Mouse (Mus musculus): Measurements from ENCODE around the gene Cckbr. TPM values are rescaled to one million over a fixed set of nuclear protein-coding genes. Genes with fewer than 3 reads are reported as not detected.
"Not testable (repeated sequence)": the region's sequence is repeated elsewhere in the genome, so short reads cannot be mapped to it uniquely, and the experiment has no call there.

Cckbr gene
- polyA plus RNA-seq, 1 experiment from 2014 or later, result 0.25 TPM

- H3K4me3 ChIP-seq (ENCODE audit: low read depth, low read length), result peak overlapping the region; percentile 79
- no peak for TF ChIP-seq CTCF (IDR thresholded peaks at IDR 0.05; ENCODE audit: low read depth)
- H3K27me3 ChIP-seq (ENCODE audit: insufficient read depth, low read length), result no peaks in the 10 kb centered on the region
- H3K9ac ChIP-seq, result peak overlapping the region; percentile 75
- under 1% methylated on average over 25 of the region's 25 CpGs for WGBS
- ATAC-seq (ENCODE audit: insufficient read depth) (no peak; the same call in 1 of the 2 replicates), DNase-seq (peak; percentile 18)
- peaks cover 4% of the 10 kb centered on the region; the same call in 1 of the 2 replicates for H3K4me1 ChIP-seq (ENCODE audit: insufficient read depth)
- H3K4me2 ChIP-seq, result peak overlapping the region; percentile 78
- H3K27ac ChIP-seq (ENCODE audit: low read depth), result peak overlapping the region; percentile 67; the same call in 1 of the 2 replicates
- no peaks in the 10 kb centered on the region for H3K36me3 ChIP-seq (ENCODE audit: insufficient read depth)
- no peaks in the 10 kb centered on the region for H3K9me3 ChIP-seq (ENCODE audit: low read depth, low read length)
Observed at GRCm38 (mm10) chr7:105399058-105399934, 26.2 kb upstream of the Cckbr start.

DNA sequence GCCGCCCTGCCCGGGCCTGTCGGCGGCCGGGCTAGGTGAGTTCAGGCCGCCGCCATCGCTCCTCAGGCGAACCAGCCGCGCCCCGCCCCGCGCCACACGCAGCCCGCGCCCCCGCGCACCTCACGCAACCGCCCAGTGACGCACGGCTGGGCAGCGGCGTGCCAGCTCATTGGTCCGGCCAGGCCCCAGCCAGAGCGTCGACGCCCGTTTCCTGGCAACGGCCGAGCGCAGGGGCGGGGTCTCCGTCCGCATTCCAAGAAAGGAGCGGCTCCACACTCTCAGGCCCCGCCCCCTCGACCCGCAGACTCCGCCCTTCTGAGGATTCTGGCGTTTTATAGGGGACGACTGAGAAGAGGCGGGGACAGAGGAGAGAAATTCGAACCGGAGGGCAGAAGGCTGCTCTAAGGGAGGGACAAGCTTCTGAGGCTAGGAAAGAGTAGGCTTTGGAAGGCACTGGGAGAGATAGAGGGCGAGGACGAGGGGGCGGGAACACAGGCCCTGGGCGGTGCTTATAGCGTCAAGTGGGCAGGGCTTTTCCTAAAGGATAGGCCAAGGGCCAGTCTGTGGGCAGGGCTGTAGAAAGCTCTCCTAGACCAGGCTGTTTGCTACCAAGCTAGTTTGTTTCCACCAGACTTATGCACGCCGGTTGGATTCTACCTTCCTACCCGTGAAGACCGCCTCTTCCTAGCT lies 25.5 kb upstream of the Cckbr start, which contains the start of gene Fam160a2:
TSS of gene Fam160a2 (minus strand) at position 120 of the 690 bp plus-strand sequence.
- TF ChIP-seq CTCF (IDR thresholded peaks at IDR 0.05; ENCODE audit: low read depth), result no peak
- Histone ChIP-seq H3K36me3 (ENCODE audit: insufficient read depth) (no peaks in the 10 kb centered on the region), H3K4me3 (ENCODE audit: low read depth, low read length) (peak within 1 kb of the TSS; percentile 79), H3K9ac (peak within 1 kb of the TSS; percentile 75), H3K27me3 (ENCODE audit: insufficient read depth, low read length) (no peaks in the 10 kb centered on the region), H3K4me1 (ENCODE audit: insufficient read depth) (peaks cover 4% of the 10 kb centered on the region; the same call in 1 of the 2 replicates), H3K27ac (ENCODE audit: low read depth) (peak within 1 kb of the TSS; percentile 79), H3K4me2 (peak within 1 kb of the TSS; percentile 78), H3K9me3 (ENCODE audit: low read depth, low read length) (no peaks in the 10 kb centered on the region)
- WGBS, result under 1% methylated on average over 43 of the region's 55 CpGs
- peak; percentile 100 for DNase-seq
- ATAC-seq (ENCODE audit: insufficient read depth), result peak; percentile 99

DNA sequence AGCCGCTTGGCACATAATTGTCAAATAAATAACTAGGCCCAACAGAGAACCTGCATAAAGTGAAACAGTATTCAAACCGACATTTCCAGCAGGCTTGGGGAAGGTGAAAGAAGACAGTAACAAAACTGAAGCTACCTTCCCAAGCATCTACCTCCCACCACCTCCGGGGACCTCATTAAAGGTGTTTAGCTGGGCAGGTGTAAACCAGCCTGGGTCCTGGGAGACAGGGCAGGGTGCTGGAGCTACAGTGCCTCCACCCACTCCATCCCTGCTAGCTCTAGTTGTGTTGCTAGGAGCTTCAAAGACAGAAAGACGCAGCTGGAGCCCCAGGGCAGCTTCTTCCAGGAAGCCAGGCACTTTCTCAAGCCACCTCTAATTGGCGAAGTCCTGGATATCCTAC lies 21.3 kb upstream of the Cckbr start, which contains the start of gene Cnga4:
TSS of gene Cnga4 (plus strand) at position 301 of the 400 bp plus-strand sequence.
- no peak within 1 kb of the TSS for H3K4me2 ChIP-seq
- H3K27ac ChIP-seq (ENCODE audit: low read depth), result no peak within 1 kb of the TSS
- no peak within 1 kb of the TSS for H3K4me3 ChIP-seq (ENCODE audit: low read depth, low read length)
- no peaks in the 10 kb centered on the region for H3K9me3 ChIP-seq (ENCODE audit: low read depth, low read length)
- ATAC-seq (ENCODE audit: insufficient read depth) (no peak), DNase-seq (no peak)
- H3K9ac ChIP-seq, result no peak within 1 kb of the TSS
- H3K27me3 ChIP-seq (ENCODE audit: insufficient read depth, low read length), result no peaks in the 10 kb centered on the region
- no peak for TF ChIP-seq CTCF (IDR thresholded peaks at IDR 0.05; ENCODE audit: low read depth)
- no peaks in the 10 kb centered on the region for H3K36me3 ChIP-seq (ENCODE audit: insufficient read depth)
- no peaks in the 10 kb centered on the region for H3K4me1 ChIP-seq (ENCODE audit: insufficient read depth)
- WGBS, result 63% methylated on average over 5 of the region's 5 CpGs

DNA sequence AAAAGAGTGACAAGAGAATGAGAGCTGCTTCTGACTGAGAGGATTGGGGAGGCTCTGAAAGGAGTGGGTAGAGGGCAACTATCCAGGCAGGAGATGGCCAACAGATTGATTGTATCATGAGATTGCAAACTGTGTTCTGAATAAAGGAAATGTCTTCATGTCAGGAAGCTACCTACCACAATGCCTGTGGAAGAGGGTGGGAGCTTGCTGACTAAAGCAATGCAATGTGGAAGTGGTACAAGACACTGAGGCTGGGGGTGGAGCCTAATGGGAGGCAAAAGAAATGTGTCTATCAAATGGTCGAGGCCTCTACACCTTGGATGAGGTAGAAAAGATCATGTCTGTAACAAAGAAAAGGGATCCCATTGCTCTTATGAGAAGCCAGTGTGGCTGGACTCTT lies 19.2 kb upstream of the Cckbr start:
- DNase-seq, result no peak
- WGBS, result 56% methylated on average over 1 of the region's 1 CpGs
- TF ChIP-seq CTCF (IDR thresholded peaks at IDR 0.05; ENCODE audit: low read depth), result no peak

DNA sequence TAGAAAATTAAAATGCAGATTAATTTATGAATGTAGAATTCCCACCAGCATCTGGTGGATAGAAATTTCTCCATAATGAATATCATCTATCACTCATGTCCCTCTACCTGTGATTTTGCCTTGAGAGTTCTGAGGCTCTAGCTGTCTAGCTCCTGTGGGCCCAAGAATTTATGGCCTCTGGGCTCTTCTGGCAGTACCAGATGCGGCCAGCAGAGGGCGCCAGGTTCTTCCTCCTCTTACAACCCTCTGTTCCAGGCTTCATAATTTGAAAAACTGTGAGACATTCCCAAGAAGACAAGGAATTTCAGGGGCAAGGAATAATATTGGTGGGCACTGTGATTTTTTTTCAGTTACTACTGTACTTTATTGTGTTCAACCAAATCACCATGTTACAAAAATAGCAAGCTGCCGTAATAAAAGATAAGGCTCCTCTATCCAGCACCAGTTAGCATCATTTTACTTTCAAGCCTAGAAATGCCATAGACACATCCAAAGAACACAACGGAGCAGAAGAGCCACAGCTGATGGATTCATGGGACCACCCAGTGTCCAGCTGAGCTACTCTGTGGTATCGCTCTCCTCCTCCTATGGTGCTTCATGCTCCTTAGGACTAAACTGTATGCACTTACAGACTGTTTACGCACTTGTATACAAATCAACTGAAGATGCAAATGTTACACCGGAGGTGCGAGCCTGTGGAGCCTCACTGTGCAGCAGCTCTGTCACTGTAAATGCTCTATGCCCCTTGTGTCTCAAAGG lies 13.5 kb upstream of the Cckbr start:
- ATAC-seq (ENCODE audit: insufficient read depth), result peak; percentile 73
- not testable (repeated sequence) for H3K27me3 ChIP-seq (ENCODE audit: insufficient read depth, low read length); H3K36me3 ChIP-seq (ENCODE audit: insufficient read depth); H3K4me2 ChIP-seq; H3K4me3 ChIP-seq (ENCODE audit: low read depth, low read length); H3K4me1 ChIP-seq (ENCODE audit: insufficient read depth); H3K27ac ChIP-seq (ENCODE audit: low read depth); H3K9me3 ChIP-seq (ENCODE audit: low read depth, low read length); H3K9ac ChIP-seq
- TF ChIP-seq CTCF (IDR thresholded peaks at IDR 0.05; ENCODE audit: low read depth), result peak; percentile 89
- DNase-seq, result peak; percentile 84
- WGBS, result 49% methylated on average over 8 of the region's 8 CpGs

More for the DNA sequence above, 19.2 kb upstream of the Cckbr start:
- no peaks in the 10 kb centered on the region for H3K36me3 ChIP-seq (ENCODE audit: insufficient read depth)
- no peaks in the 10 kb centered on the region for H3K4me1 ChIP-seq (ENCODE audit: insufficient read depth)
- no peaks in the 10 kb centered on the region for H3K9me3 ChIP-seq (ENCODE audit: low read depth, low read length)
- no peak overlapping the region for H3K4me2 ChIP-seq
- H3K4me3 ChIP-seq (ENCODE audit: low read depth, low read length), result no peak overlapping the region
- ATAC-seq (ENCODE audit: insufficient read depth), result no peak
- H3K9ac ChIP-seq, result no peak overlapping the region
- H3K27me3 ChIP-seq (ENCODE audit: insufficient read depth, low read length), result no peaks in the 10 kb centered on the region
- H3K27ac ChIP-seq (ENCODE audit: low read depth), result no peak overlapping the region

DNA sequence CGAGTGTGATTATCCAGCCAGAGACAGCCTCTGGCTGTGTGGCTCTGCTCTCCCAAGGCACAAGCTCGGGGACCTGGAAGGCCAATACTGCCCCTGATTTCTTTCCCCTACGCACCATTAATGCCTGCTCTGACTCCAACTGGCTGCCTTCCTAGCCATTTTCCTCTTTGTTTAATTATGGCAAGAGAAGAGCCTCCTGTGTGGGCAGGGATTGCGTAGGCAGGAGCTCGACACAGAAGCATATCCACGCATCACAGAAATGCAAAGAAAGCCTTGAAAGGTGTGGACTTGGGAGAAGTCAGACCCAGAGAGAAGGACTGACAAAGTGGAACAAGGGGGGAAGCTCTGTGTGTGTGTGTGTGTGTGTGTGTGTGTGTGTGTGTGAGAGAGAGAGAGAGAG lies 11.1 kb upstream of the Cckbr start:
- no peaks in the 10 kb centered on the region for H3K9me3 ChIP-seq (ENCODE audit: low read depth, low read length)
- H3K27ac ChIP-seq (ENCODE audit: low read depth), result no peak overlapping the region
- no peak overlapping the region for H3K9ac ChIP-seq
- no peaks in the 10 kb centered on the region for H3K27me3 ChIP-seq (ENCODE audit: insufficient read depth, low read length)
- H3K36me3 ChIP-seq (ENCODE audit: insufficient read depth), result no peaks in the 10 kb centered on the region
- TF ChIP-seq CTCF (IDR thresholded peaks at IDR 0.05; ENCODE audit: low read depth), result no peak
- WGBS, result 55% methylated on average over 6 of the region's 6 CpGs
- no peak overlapping the region for H3K4me3 ChIP-seq (ENCODE audit: low read depth, low read length)
- no peaks in the 10 kb centered on the region for H3K4me1 ChIP-seq (ENCODE audit: insufficient read depth)
- H3K4me2 ChIP-seq, result no peak overlapping the region
- ATAC-seq (ENCODE audit: insufficient read depth) (no peak), DNase-seq (no peak)

Data from lung, embryonic 14.5 days (tissue).